Mouse (Mus musculus) liver, embryonic 15.5 days (tissue): ENCODE results near the gene Neu2. TPM values are rescaled to one million over a fixed set of nuclear protein-coding genes. Genes with fewer than 3 reads are reported as not detected.
"Not testable (repeated sequence)": the region's sequence is repeated elsewhere in the genome, so short reads cannot be mapped to it uniquely, and the experiment has no call there.

Experiments
- ATAC-seq: fragments of 200-750 bp; cut with Nextera tagmentation; 2 replicates; pipeline ENCODE4 v1.8.0; 2017; ENCODE audit warnings: moderate number of reproducible peaks, mild to moderate bottlenecking, moderate library complexity; ENCODE audit not compliant: insufficient read depth
- H3K27ac ChIP-seq: fragments of 300-500 bp; sonication (generic); replicated peaks from 2 replicates; pipeline ENCODE4 v1.5.1; 2015; ENCODE audit warnings: mild to moderate bottlenecking, inconsistent platforms
- H3K27me3 ChIP-seq: fragments of 300-500 bp; sonication (generic); 2 replicates; pipeline ENCODE4 v1.6.1; 2015; ENCODE audit warnings: mild to moderate bottlenecking, inconsistent platforms
- H3K36me3 ChIP-seq: fragments of 300-500 bp; sonication (generic); replicated peaks from 2 replicates; pipeline ENCODE4 v1.6.1; 2015; ENCODE audit warnings: moderate library complexity, mild to moderate bottlenecking, inconsistent platforms
- H3K4me1 ChIP-seq: fragments of 300-500 bp; sonication (generic); replicated peaks from 2 replicates; pipeline ENCODE4 v1.6.1; 2015; ENCODE audit warnings: inconsistent platforms
- H3K4me2 ChIP-seq: fragments of 300-500 bp; sonication (generic); 2 replicates; pipeline ENCODE4 v1.6.1; 2015; ENCODE audit warnings: moderate library complexity, mild to moderate bottlenecking, inconsistent platforms
- H3K4me3 ChIP-seq: fragments of 300-500 bp; sonication (generic); replicated peaks from 2 replicates; pipeline ENCODE4 v1.5.1; 2015; ENCODE audit warnings: mild to moderate bottlenecking, inconsistent platforms
- H3K9ac ChIP-seq: fragments of 300-500 bp; sonication (generic); 2 replicates; pipeline ENCODE4 v1.6.1; 2015; ENCODE audit warnings: moderate library complexity, mild to moderate bottlenecking, inconsistent platforms
- H3K9me3 ChIP-seq: fragments of 300-500 bp; sonication (generic); replicated peaks from 2 replicates; pipeline ENCODE4 v1.6.1; 2016; ENCODE audit warnings: inconsistent platforms
- WGBS: fragments of 180-500 bp; shearing (Covaris S2); methylation state at CpG from one replicate; pipeline ENCODE4 v1.1.7; 2015; ENCODE audit warnings: mixed read lengths; ENCODE audit not compliant: insufficient replicate concordance; 5-methylcytosine and 5-hydroxymethylcytosine counted together
- polyA plus RNA-seq: library from polyadenylated mRNA; unstranded; fragments of >200 nt; fragmentation: Nextera tagmentation; extraction: Ambion mirVana; gene quantifications from 2 replicates; pipeline ENCODE4 v1.2.1, GENCODE M21; 2015

Neu2 gene
- 0.59 and 1.2 TPM in 2 replicates for polyA plus RNA-seq

DNA sequence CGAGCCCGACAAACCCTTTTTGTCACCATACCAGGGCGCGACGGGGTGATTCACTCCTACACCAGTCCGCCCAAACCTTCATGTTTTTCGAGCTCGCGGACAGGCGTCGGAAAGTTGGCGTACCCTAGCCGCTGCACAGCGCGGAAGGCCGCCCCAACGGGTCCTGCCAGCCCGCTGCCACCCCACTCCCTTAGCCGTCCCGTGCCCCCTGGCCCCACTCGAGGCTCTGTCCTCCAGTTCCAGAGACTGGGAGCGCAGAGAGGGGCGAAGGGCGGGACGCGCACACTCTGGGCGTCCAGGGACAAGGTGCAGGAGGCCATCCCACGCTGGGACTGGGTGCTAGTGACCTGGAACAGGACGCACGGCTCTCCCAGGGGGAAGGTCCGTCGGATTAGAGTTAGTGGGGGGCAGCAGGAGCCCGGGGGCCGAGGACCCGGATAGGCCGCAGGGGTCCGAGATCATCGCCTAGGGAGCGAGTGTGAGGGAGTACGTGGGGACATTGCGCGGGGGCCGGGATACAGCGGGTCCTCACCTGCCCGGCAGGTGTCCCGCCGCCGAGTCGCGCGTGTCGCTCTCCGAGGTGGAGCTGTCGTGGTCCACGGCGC lies at the start of gene Neu2:
Gene Neu2 (plus strand): TSS at position 329 of the 605 bp plus-strand sequence.
- H3K4me1 ChIP-seq = 0 out of 2 replicates have a peak, but pooled peaks cover 10% of the 10 kb centered on the region
- H3K36me3 ChIP-seq = no peaks in the 10 kb centered on the region
- peak; percentile 28; the same call in 1 of the 2 replicates for ATAC-seq
- H3K27ac ChIP-seq = no peak within 1 kb of the TSS
- WGBS = 4% methylated on average over 56 of the region's 56 CpGs
- no peak within 1 kb of the TSS for H3K9ac ChIP-seq
- peak within 1 kb of the TSS; percentile 70 for H3K4me2 ChIP-seq
- H3K4me3 ChIP-seq = peak within 1 kb of the TSS; percentile 46
- no peaks in the 10 kb centered on the region for H3K9me3 ChIP-seq
- H3K27me3 ChIP-seq = peaks cover 56% of the 10 kb centered on the region

DNA sequence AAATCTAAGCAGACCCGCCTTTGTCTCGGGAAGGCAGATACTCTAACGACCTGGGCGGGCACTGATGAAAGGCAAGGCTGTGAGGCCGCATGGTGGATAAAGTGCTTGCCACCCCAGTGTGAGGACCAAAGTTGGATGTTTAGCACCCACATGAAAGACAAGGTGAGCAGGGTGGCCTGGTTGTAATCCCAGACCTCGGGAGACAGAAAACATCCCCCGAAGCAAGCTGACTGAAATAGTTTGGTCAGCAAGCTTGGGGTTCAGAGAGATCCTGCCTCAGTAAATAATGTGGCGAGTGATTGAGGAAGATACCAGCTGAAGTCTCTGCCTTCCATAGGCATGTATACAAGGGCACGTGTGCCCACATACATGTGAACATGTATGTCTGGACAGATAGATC lies 42.2 kb upstream of the Neu2 start:
- no peak for ATAC-seq
- Histone ChIP-seq H3K9ac (no peak overlapping the region), H3K27ac (no peak overlapping the region), H3K9me3 (no peaks in the 10 kb centered on the region), H3K36me3 (no peaks in the 10 kb centered on the region), H3K27me3 (no peaks in the 10 kb centered on the region), H3K4me2 (peak overlapping the region; percentile 40), H3K4me1 (no peaks in the 10 kb centered on the region), H3K4me3 (no peak overlapping the region)
- WGBS = 52% methylated on average over 9 of the region's 9 CpGs

DNA sequence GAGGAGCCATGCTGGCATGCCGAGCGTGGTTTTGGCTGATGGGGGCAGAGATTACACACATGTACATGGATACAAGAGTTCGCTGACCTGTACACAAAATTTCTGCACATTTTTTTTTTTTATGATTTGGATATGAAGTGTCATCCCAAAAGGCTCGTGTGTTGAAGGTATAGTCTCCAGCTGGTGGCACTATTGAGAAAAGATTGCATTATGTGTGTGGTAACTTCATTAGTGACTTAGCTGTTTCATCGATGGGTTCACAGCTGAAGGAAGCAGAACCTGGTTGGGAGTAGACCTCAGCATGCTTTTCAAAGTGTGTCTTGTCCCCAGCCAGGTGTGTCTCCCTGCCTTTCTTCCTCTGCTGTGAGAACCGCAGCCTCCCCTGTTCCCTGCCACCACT lies 41.4 kb upstream of the Neu2 start:
- Histone ChIP-seq H3K4me3 (no peak overlapping the region), H3K27me3 (no peaks in the 10 kb centered on the region), H3K4me2 (no peak overlapping the region), H3K4me1 (no peaks in the 10 kb centered on the region), H3K9me3 (no peaks in the 10 kb centered on the region), H3K9ac (no peak overlapping the region), H3K27ac (no peak overlapping the region), H3K36me3 (no peaks in the 10 kb centered on the region)
- no peak for ATAC-seq
- WGBS = 50% methylated on average over 6 of the region's 6 CpGs

DNA sequence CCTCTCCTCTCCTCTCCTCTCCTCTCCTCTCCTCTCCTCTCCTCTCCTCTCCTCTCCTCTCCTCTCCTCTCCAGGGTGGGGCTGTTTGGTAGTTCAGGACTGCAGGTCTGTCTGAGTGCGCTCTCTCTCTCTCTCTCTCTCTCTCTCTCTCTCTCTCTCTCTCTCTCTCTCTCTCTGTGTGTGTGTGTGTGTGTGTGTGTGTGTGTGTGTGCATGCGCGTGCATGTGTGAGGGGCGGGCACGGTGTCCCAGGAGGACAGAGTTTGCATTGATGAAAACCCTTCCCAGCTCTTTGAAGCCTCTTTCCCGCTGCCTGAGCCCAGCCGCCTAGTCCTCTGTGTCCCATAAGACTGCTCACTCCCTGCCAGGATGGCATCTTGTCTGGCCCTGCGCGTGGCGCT lies 39.7 kb upstream of the Neu2 start, which contains the start of gene Snorc:
Gene Snorc (plus strand): TSS at position 301 of the 400 bp plus-strand sequence.
- not testable (repeated sequence) for H3K27ac ChIP-seq, H3K4me3 ChIP-seq, H3K9me3 ChIP-seq, H3K4me2 ChIP-seq, ATAC-seq, H3K4me1 ChIP-seq, H3K9ac ChIP-seq, H3K36me3 ChIP-seq
- WGBS = 52% methylated on average over 10 of the region's 10 CpGs
- H3K27me3 ChIP-seq = peaks cover 14% of the 10 kb centered on the region

DNA sequence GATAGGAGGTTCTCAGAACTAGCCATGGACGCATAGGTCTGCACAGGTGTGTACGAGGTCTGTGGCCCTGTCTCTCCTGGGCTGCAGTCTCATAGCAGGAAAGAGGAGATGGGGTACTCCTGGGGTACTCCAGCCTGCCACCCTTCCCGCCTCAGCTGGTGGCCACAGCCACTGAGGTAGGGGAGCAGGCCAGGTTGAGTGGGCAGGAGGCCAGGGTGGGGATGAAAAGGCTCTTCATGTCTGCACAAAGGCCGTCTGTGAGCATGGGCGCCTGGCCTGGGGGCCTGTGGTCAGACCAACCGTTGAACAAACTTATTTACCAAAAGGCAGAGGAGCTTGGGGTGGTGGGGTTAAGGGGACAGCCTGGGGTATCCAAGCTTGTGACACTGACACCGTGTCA lies 37.8 kb upstream of the Neu2 start:
- 54% methylated on average over 7 of the region's 7 CpGs for WGBS
- no peak overlapping the region for H3K4me3 ChIP-seq
- ATAC-seq = no peak

DNA sequence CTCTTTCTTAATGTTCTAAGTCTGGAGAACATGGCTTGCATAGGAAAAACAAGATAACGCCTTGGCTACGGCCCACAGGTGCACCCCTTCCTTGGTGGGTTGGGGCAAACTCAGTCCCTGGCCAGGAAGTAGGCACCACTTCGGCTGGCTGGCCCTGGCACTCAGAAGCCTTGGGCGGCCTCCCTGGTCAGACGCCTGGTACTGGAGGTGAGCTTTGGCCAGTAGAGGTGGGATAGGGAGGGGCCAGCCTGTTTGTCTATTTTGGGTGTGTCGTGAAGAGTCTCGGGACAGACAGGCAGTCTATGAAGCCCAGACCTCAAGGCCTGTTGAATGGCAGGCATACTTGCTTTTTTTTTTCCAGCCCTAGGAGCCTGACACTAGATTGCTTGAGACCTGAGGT lies 37.1 kb upstream of the Neu2 start:
- Histone ChIP-seq H3K27ac (no peak overlapping the region), H3K4me3 (no peak overlapping the region), H3K9ac (no peak overlapping the region), H3K4me1 (no peaks in the 10 kb centered on the region), H3K36me3 (no peaks in the 10 kb centered on the region), H3K9me3 (no peaks in the 10 kb centered on the region), H3K27me3 (peaks cover 34% of the 10 kb centered on the region), H3K4me2 (no peak overlapping the region)
- 69% methylated on average over 7 of the region's 7 CpGs for WGBS
- peak; percentile 33; the same call in 1 of the 2 replicates for ATAC-seq

More for the DNA sequence above, 37.8 kb upstream of the Neu2 start:
- H3K27me3 ChIP-seq = peaks cover 33% of the 10 kb centered on the region
- no peak overlapping the region for H3K9ac ChIP-seq
- no peaks in the 10 kb centered on the region for H3K9me3 ChIP-seq
- no peaks in the 10 kb centered on the region for H3K4me1 ChIP-seq
- H3K4me2 ChIP-seq = no peak overlapping the region
- no peak overlapping the region for H3K27ac ChIP-seq
- H3K36me3 ChIP-seq = no peaks in the 10 kb centered on the region

DNA sequence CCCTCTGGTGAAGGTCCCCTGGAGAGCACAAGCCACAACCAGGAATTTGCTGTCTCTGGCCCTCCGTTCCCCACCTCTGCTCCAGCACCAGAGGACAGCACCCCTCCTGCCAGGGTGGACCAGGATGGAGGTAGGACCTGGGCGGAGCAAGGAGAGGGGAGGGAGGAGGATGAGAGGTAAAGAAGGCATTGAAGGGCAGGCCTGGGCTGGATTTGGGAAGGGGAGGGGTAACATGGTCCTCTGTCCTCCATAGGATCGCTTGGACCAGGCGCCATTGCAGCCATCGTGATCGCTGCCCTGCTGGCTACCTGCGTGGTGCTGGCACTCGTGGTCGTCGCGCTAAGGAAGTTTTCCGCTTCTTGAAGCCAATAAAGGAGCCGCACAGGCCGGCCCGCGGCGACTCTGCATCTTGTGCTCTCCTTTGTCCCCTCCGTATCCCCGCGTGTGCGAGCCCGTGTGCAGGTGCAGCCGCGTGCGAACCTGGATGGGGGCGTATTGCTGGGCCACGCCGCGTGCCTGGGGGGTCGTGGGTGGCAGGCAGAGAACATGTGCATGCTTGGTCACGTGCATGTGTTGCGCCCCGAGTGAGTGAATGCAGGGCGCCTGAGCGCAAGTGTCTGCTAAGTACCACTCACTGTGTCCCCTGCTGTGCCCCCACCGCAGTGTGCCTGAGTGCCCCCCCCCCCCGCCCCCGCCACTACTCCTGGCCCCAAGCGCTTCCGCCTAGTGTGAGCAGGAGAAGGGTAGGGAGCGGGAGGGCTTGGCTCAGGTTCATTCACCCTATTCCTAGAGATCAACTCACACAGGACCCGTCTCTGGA lies 34.4 kb upstream of the Neu2 start:
- Histone ChIP-seq H3K4me3 (no peak overlapping the region), H3K9me3 (no peaks in the 10 kb centered on the region), H3K27ac (no peak overlapping the region), H3K36me3 (no peaks in the 10 kb centered on the region), H3K4me1 (no peaks in the 10 kb centered on the region), H3K4me2 (no peak overlapping the region), H3K9ac (no peak overlapping the region), H3K27me3 (peaks cover 34% of the 10 kb centered on the region)
- ATAC-seq = no peak
- WGBS = 6% methylated on average over 41 of the region's 42 CpGs

DNA sequence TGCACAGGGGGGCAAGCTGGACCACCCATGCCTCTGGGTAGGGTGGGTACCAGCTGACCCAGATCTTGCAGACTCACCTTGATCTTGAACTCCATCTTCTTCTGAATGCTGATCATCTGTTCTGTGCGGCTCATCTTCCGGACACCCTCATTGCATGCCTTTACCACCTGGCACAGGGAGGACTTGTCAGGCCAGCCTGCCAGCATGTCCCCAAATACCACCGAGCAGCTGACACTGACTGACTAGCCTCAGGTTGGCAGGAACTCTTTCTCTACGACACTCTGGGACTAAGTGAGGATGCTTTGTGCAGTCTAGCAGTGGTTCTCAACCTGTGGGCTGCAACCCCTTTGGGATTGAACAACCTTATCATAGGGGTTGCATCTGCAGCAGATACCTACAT lies 27.1 kb upstream of the Neu2 start:
- H3K9me3 ChIP-seq = no peaks in the 10 kb centered on the region
- 67% methylated on average over 4 of the region's 4 CpGs for WGBS
- ATAC-seq = no peak

DNA sequence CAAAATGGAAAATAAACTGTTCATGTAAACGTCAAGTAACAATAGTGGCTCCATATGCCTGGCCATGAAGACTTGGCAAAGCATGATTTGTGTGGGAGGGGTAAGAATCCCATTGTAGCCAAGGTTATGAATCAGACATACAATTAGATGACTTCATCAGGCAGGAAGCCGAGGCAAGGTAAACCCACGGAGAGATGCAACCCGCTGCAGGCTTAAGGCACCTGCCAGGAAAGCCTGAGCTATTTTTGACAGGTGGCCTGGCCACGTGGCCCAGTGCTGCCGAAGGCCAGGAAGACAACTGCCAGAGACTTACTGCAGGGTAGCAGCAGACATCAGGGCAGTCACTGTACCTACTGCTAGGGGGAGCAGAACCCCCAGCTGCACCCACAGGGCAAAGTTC lies 23.3 kb upstream of the Neu2 start:
- H3K27me3 ChIP-seq = no peaks in the 10 kb centered on the region
- H3K27ac ChIP-seq = no peak overlapping the region
- H3K9ac ChIP-seq = no peak overlapping the region
- 52% methylated on average over 6 of the region's 6 CpGs for WGBS
- H3K36me3 ChIP-seq = 0 out of 2 replicates have a peak, but pooled peaks cover 2% of the 10 kb centered on the region
- H3K9me3 ChIP-seq = no peaks in the 10 kb centered on the region
- no peak overlapping the region for H3K4me3 ChIP-seq
- H3K4me2 ChIP-seq = no peak overlapping the region
- H3K4me1 ChIP-seq = no peaks in the 10 kb centered on the region
- ATAC-seq = no peak

More for the DNA sequence above, 27.1 kb upstream of the Neu2 start:
- no peak overlapping the region for H3K27ac ChIP-seq
- no peaks in the 10 kb centered on the region for H3K27me3 ChIP-seq
- no peak overlapping the region for H3K4me2 ChIP-seq
- H3K4me3 ChIP-seq = no peak overlapping the region
- H3K36me3 ChIP-seq = 0 out of 2 replicates have a peak, but pooled peaks cover 2% of the 10 kb centered on the region
- no peaks in the 10 kb centered on the region for H3K4me1 ChIP-seq
- H3K9ac ChIP-seq = no peak overlapping the region

DNA sequence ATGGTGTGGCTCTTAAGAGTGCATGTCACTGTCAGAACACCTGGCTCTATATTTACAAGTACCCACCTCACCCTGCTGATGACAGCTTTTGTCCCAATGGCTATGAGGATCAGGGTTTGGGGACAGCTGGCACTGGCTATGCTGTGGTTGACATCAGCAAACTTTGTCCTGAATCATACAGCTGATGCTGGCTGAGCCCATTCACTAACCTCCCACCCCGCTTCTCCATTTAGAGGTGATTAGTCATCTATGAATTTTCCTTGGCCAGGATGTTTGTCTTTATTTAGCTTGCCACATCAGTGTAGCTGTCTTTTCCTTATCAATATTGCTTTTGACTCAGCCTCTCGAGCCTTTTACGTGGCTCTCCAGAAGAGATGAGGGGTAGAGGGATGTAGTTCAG lies 17.4 kb upstream of the Neu2 start:
- H3K36me3 ChIP-seq = no peaks in the 10 kb centered on the region; the same call in 1 of the 2 replicates
- no peak overlapping the region for H3K4me2 ChIP-seq
- no peak for ATAC-seq
- no peaks in the 10 kb centered on the region for H3K27me3 ChIP-seq
- no peak overlapping the region for H3K4me3 ChIP-seq
- H3K9ac ChIP-seq = no peak overlapping the region
- no peaks in the 10 kb centered on the region for H3K9me3 ChIP-seq
- no peaks in the 10 kb centered on the region for H3K4me1 ChIP-seq
- H3K27ac ChIP-seq = no peak overlapping the region
- 65% methylated on average over 3 of the region's 3 CpGs for WGBS

DNA sequence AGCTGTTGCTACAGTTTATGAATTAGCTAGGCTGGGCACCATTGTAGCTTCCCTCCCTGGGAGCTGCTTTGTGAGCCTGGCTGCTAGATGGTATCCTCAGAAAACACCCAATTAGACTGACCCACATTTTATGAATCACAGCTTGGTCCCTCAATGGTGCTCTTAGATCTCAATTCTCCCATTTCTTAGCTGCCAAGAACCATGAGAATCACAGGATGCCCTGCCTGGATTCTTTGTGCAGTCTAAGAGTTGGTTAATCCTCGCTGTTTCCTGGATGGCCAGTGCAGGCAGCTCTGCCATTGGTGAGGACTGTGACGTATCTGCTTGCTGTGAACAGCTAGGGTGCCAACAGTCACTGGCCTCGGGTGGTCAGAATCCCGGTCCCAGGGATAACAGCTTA lies 16.1 kb upstream of the Neu2 start:
- H3K9me3 ChIP-seq = no peaks in the 10 kb centered on the region
- no peaks in the 10 kb centered on the region for H3K27me3 ChIP-seq
- ATAC-seq = no peak
- 39% methylated on average over 4 of the region's 4 CpGs for WGBS
- no peak overlapping the region for H3K9ac ChIP-seq
- no peak overlapping the region for H3K4me2 ChIP-seq
- no peaks in the 10 kb centered on the region for H3K4me1 ChIP-seq
- no peak overlapping the region for H3K4me3 ChIP-seq
- H3K36me3 ChIP-seq = no peaks in the 10 kb centered on the region; the same call in 1 of the 2 replicates
- H3K27ac ChIP-seq = no peak overlapping the region
